ENCODE assay signal across 8 mouse cellular contexts in genomic region chr6:148354509-148355474, GRCm38 (mm10).
DNase-seq lines count a peak whose midpoint lies in the region; ATAC-seq lines count a peak whose summit lies in the region.

No protein-coding gene starts in this region.

- peaks cover 9% of the 10 kb centered on the region for H3K36me3 ChIP-seq in forebrain, embryonic 12.5 days (replicated peaks)

- H3K9ac ChIP-seq in forebrain, embryonic 12.5 days, result 0 out of 2 replicates have a peak overlapping the region, but pooled peaks have one; percentile 9

- peak overlapping the region; percentile 46 for H3K4me2 ChIP-seq in forebrain, embryonic 12.5 days

- H3K27me3 ChIP-seq in forebrain, embryonic 12.5 days, result no peaks in the 10 kb centered on the region

- H3K27ac ChIP-seq in forebrain, embryonic 12.5 days, result no peak overlapping the region

- peaks cover 8% of the 10 kb centered on the region for H3K4me1 ChIP-seq in forebrain, embryonic 12.5 days

- peak overlapping the region; percentile 45 for H3K4me3 ChIP-seq in forebrain, embryonic 12.5 days (replicated peaks)

- DNase-seq in adrenal gland, adult (ENCODE audit: inconsistent age in 2 of 2, low spot score in 1 of 2), result peak; percentile 55 to 82
- DNase-seq in c-Kit-positive CD71-positive TER-119-positive erythroid progenitor cells, embryonic 14.5 days (ENCODE audit: low spot score), result peak; percentile 58
- peak; percentile 42 for DNase-seq in layer of hippocampus, adult 9-11 months
- DNase-seq in lung, postnatal 36 days, result peak; percentile 61
- DNase-seq in spleen, adult 18-20 months, result peak; percentile 4 to 9
- no peak for DNase-seq in frontal cortex, postnatal 36 days (ENCODE audit: low spot score in 2 of 2)

- 36% methylated on average over 85 of the region's 85 CpGs for WGBS in forebrain, embryonic 12.5 days

- peak; percentile 72 for ATAC-seq in forebrain, embryonic 12.5 days (ENCODE audit: low FRiP score)
- peak; percentile 32 to 73; a peak in 3 of 4 replicates for ATAC-seq in hematopoietic stem cell, adult 5-6 weeks (replicated peaks in 1 of 2; ENCODE audit: insufficient read depth in 1 of 2, low FRiP score in 2 of 2, low TSS enrichment in 1 of 2, low read depth in 1 of 2, poor library complexity in 2 of 2, severe bottlenecking in 2 of 2)

- H3K9me3 ChIP-seq in forebrain, embryonic 12.5 days, result 0 out of 2 replicates have a peak, but pooled peaks cover 7% of the 10 kb centered on the region

Comparison
In these comparisons a context has a peak if more than half of its experiments do, and no peak if none do; other contexts are left out.
1. DNase-seq: peak in adrenal gland, adult (2 of 2), c-Kit-positive CD71-positive TER-119-positive erythroid progenitor cells, embryonic 14.5 days (single experiment), layer of hippocampus, adult 9-11 months (single experiment), lung, postnatal 36 days (single experiment) and spleen, adult 18-20 months (2 of 2); none in frontal cortex, postnatal 36 days (0 of 2).